Mouse (Mus musculus): Measurements from ENCODE around the gene Pcyt2.

The Pcyt2 gene

GRCm38 (mm10) chr11:120560952-120561728, 56.6 kb downstream of the Pcyt2 start:
- no peak for DNase-seq (ENCODE audit: low read depth, low spot score)
